Comparison of ENCODE assay signal across 8 mouse cellular contexts in the genomic region with DNA sequence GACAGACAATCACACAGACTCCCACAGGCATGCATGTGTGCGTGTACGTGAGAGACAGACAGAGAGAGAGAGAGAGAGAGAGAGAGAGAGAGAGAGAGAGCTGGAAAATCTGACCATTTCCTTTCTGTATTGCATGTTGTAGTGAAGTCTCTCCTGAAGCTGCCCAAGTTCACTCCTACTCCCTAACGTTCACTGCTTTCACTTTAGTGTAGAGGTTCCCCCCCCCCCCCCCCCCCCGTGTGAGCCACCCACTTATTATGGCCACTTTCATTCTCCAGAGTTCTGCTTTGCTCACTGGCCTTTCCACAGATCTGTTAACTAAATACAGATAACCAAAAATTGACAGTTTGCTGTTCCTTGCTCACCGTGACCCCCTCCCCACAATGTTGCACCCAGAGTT. TPM values are rescaled to one million over a fixed set of nuclear protein-coding genes. Genes with fewer than 3 reads are reported as not detected.
A peak's percentile ranks its signal among the peaks of the same experiment; 100 is the strongest.
DNase-seq lines count a peak whose midpoint lies in the region; ATAC-seq lines count a peak whose summit lies in the region.

No protein-coding gene starts in this region.

- H3K4me1 ChIP-seq in neural tube, embryonic 12.5 days, result peaks cover 11% of the 10 kb centered on the region; the same call in 1 of the 2 replicates
- H3K4me1 ChIP-seq in forebrain, embryonic 16.5 days (replicated peaks; ENCODE audit: control insufficient read depth, insufficient read depth, low read length), result peaks cover 13% of the 10 kb centered on the region
- H3K4me1 ChIP-seq in liver, embryonic 13.5 days (replicated peaks), result peaks cover 38% of the 10 kb centered on the region

- no peak overlapping the region for H3K27ac ChIP-seq in neural tube, embryonic 12.5 days
- H3K27ac ChIP-seq in forebrain, embryonic 16.5 days (ENCODE audit: low read length), result no peak overlapping the region
- peak overlapping the region; percentile 78 for H3K27ac ChIP-seq in liver, embryonic 13.5 days

- 37% methylated on average over 5 of the region's 5 CpGs for WGBS in neural tube, embryonic 12.5 days
- 39% methylated on average over 5 of the region's 5 CpGs for WGBS in forebrain, embryonic 16.5 days
- 27% methylated on average over 4 of the region's 5 CpGs for WGBS in liver, embryonic 13.5 days (ENCODE audit: insufficient replicate concordance)

- no peak for DNase-seq in neural tube, embryonic 10.5 days (ENCODE audit: extremely low spot score, low spot score)
- DNase-seq in liver, embryonic 13.5 days, result no peak
- no peak for DNase-seq in right cerebral cortex, postnatal 36 days (ENCODE audit: low spot score in 2 of 2)
- no peak for DNase-seq in layer of hippocampus, adult 9-11 months
- DNase-seq in frontal cortex, postnatal 25 days (ENCODE audit: low spot score in 2 of 2), result no peak
- no peak for DNase-seq in frontal cortex, postnatal 10 days (ENCODE audit: low spot score in 2 of 2)

- no peaks in the 10 kb centered on the region for H3K27me3 ChIP-seq in neural tube, embryonic 12.5 days (replicated peaks)
- H3K27me3 ChIP-seq in forebrain, embryonic 16.5 days (replicated peaks; ENCODE audit: control insufficient read depth, insufficient read depth, low read length), result no peaks in the 10 kb centered on the region
- H3K27me3 ChIP-seq in liver, embryonic 13.5 days, result no peaks in the 10 kb centered on the region

- H3K36me3 ChIP-seq in neural tube, embryonic 12.5 days, result peaks cover 3% of the 10 kb centered on the region; the same call in 1 of the 2 replicates
- H3K36me3 ChIP-seq in forebrain, embryonic 16.5 days (ENCODE audit: control insufficient read depth, insufficient read depth), result no peaks in the 10 kb centered on the region
- H3K36me3 ChIP-seq in liver, embryonic 13.5 days, result no peaks in the 10 kb centered on the region

- no peaks in the 10 kb centered on the region for H3K9me3 ChIP-seq in neural tube, embryonic 12.5 days
- no peaks in the 10 kb centered on the region for H3K9me3 ChIP-seq in forebrain, embryonic 16.5 days (ENCODE audit: control insufficient read depth, low read length)
- H3K9me3 ChIP-seq in liver, embryonic 13.5 days (replicated peaks), result no peaks in the 10 kb centered on the region

- no peak overlapping the region for H3K4me3 ChIP-seq in neural tube, embryonic 12.5 days
- no peak overlapping the region for H3K4me3 ChIP-seq in forebrain, embryonic 16.5 days (replicated peaks; ENCODE audit: low read length)
- peak overlapping the region; percentile 88 for H3K4me3 ChIP-seq in liver, embryonic 13.5 days (replicated peaks)

- H3K9ac ChIP-seq in neural tube, embryonic 12.5 days, result no peak overlapping the region
- H3K9ac ChIP-seq in forebrain, embryonic 16.5 days (replicated peaks; ENCODE audit: low read depth, low read length), result 0 out of 2 replicates have a peak overlapping the region, but pooled peaks have one; percentile 6
- H3K9ac ChIP-seq in liver, embryonic 13.5 days, result peak overlapping the region; percentile 59

- ATAC-seq in neural tube, embryonic 12.5 days (ENCODE audit: low FRiP score, low read depth), result no peak
- no peak for ATAC-seq in forebrain, embryonic 16.5 days
- ATAC-seq in liver, embryonic 13.5 days (ENCODE audit: low read depth), result no peak

- peak overlapping the region; percentile 65 for H3K4me2 ChIP-seq in neural tube, embryonic 12.5 days (replicated peaks)
- H3K4me2 ChIP-seq in forebrain, embryonic 16.5 days (ENCODE audit: low read length), result peak overlapping the region; percentile 40
- peak overlapping the region; percentile 80 for H3K4me2 ChIP-seq in liver, embryonic 13.5 days

RNA-seq across cellular contexts. Expression of a gene that starts 1.0 kb away (rescaled TPM):
- 84.6 and 87.7 TPM in 2 replicates for polyA plus RNA-seq in neural tube, embryonic 12.5 days (2016; fragmentation: Nextera tagmentation; extraction: Ambion mirVana)
- polyA plus RNA-seq in forebrain, embryonic 16.5 days (2015; fragmentation: Nextera tagmentation; extraction: Ambion mirVana), result 73.6 and 82.4 TPM in 2 replicates
- 28.5 and 33.8 TPM in 2 replicates for polyA plus RNA-seq in liver, embryonic 13.5 days (2015; fragmentation: Nextera tagmentation; extraction: Ambion mirVana)

RNA-seq across cellular contexts. Expression of a gene that starts 33.1 kb away (rescaled TPM):
- 75.6 and 76.3 TPM in 2 replicates for polyA plus RNA-seq in neural tube, embryonic 12.5 days (2016; fragmentation: Nextera tagmentation; extraction: Ambion mirVana)
- polyA plus RNA-seq in forebrain, embryonic 16.5 days (2015; fragmentation: Nextera tagmentation; extraction: Ambion mirVana), result 88.9 and 101 TPM in 2 replicates
- polyA plus RNA-seq in liver, embryonic 13.5 days (2015; fragmentation: Nextera tagmentation; extraction: Ambion mirVana), result 66.0 and 74.8 TPM in 2 replicates
